Mouse (Mus musculus) liver, embryonic 13.5 days (tissue): ENCODE data around the gene Ptprg. TPM values are rescaled to one million over a fixed set of nuclear protein-coding genes. Genes with fewer than 3 reads are reported as not detected.

Experiments
- ATAC-seq: fragments of 200-750 bp; cut with Nextera tagmentation; 2 replicates; pipeline ENCODE4 v1.8.0; 2017; ENCODE audit warnings: low read depth, mild to moderate bottlenecking, moderate number of reproducible peaks, moderate library complexity
- DNase-seq: peaks from one replicate; pipeline ENCODE4 v3.0.0; 2022
- H3K27ac ChIP-seq: fragments of 300-500 bp; sonication (generic); 2 replicates; pipeline ENCODE4 v1.5.1; 2015; ENCODE audit warnings: moderate library complexity, mild to moderate bottlenecking, inconsistent platforms
- H3K27me3 ChIP-seq: fragments of 300-500 bp; sonication (generic); 2 replicates; pipeline ENCODE4 v1.6.1; 2015; ENCODE audit warnings: mild to moderate bottlenecking, inconsistent platforms
- H3K36me3 ChIP-seq: fragments of 300-500 bp; sonication (generic); 2 replicates; pipeline ENCODE4 v1.6.1; 2015; ENCODE audit warnings: mild to moderate bottlenecking, inconsistent platforms
- H3K4me1 ChIP-seq: fragments of 300-500 bp; sonication (generic); replicated peaks from 2 replicates; pipeline ENCODE4 v1.6.1; 2015; ENCODE audit warnings: inconsistent platforms
- H3K4me2 ChIP-seq: fragments of 300-500 bp; sonication (generic); 2 replicates; pipeline ENCODE4 v1.6.1; 2015; ENCODE audit warnings: inconsistent platforms, mild to moderate bottlenecking, moderate library complexity
- H3K4me3 ChIP-seq: fragments of 300-500 bp; sonication (generic); replicated peaks from 2 replicates; pipeline ENCODE4 v1.5.1; 2015; ENCODE audit warnings: mild to moderate bottlenecking, inconsistent platforms
- H3K9ac ChIP-seq: fragments of 300-500 bp; sonication (generic); 2 replicates; pipeline ENCODE4 v1.6.1; 2015; ENCODE audit warnings: mild to moderate bottlenecking, inconsistent platforms
- H3K9me3 ChIP-seq: fragments of 300-500 bp; sonication (generic); replicated peaks from 2 replicates; pipeline ENCODE4 v1.6.1; 2016; ENCODE audit warnings: inconsistent platforms
- WGBS: fragments of 180-500 bp; shearing (Covaris S2); methylation state at CpG from one replicate; pipeline ENCODE4 v1.1.7; 2015; ENCODE audit not compliant: insufficient replicate concordance; 5-methylcytosine and 5-hydroxymethylcytosine counted together
- polyA plus RNA-seq: library from polyadenylated mRNA; unstranded; fragments of >200 nt; fragmentation: Nextera tagmentation; extraction: Ambion mirVana; gene quantifications from 2 replicates; pipeline ENCODE4 v1.2.1, GENCODE M21; 2015

Gene Ptprg
- polyA plus RNA-seq, 1 experiment from 2014 or later, result 1.5 TPM

- ATAC-seq, result no peak
- Histone ChIP-seq H3K4me3 (no peak overlapping the region), H3K9me3 (no peaks in the 10 kb centered on the region), H3K27ac (no peak overlapping the region), H3K4me2 (no peak overlapping the region), H3K9ac (no peak overlapping the region), H3K36me3 (no peaks in the 10 kb centered on the region), H3K27me3 (no peaks in the 10 kb centered on the region), H3K4me1 (no peaks in the 10 kb centered on the region)
- 66% methylated on average over 9 of the region's 9 CpGs for WGBS
- no peak for DNase-seq
Observed at GRCm38 (mm10) chr14:11710410-11711122, 157.2 kb downstream of the Ptprg start.

- 80% methylated on average over 6 of the region's 6 CpGs for WGBS
- Histone ChIP-seq H3K4me3 (no peak overlapping the region), H3K4me2 (no peak overlapping the region), H3K27ac (no peak overlapping the region), H3K36me3 (no peaks in the 10 kb centered on the region), H3K27me3 (no peaks in the 10 kb centered on the region), H3K4me1 (no peaks in the 10 kb centered on the region), H3K9me3 (no peaks in the 10 kb centered on the region), H3K9ac (no peak overlapping the region)
- ATAC-seq (no peak), DNase-seq (no peak)
Observed at GRCm38 (mm10) chr14:11712146-11712545, 158.8 kb downstream of the Ptprg start.

- WGBS, result 64% methylated on average over 3 of the region's 3 CpGs
Observed at GRCm38 (mm10) chr14:11716230-11716629, 162.9 kb downstream of the Ptprg start.

GRCm38 (mm10) chr14:11718201-11718600 lies 164.9 kb downstream of the Ptprg start:
- H3K36me3 ChIP-seq, result no peaks in the 10 kb centered on the region
- H3K27ac ChIP-seq, result no peak overlapping the region
- whole genome bisulfite sequencing, result 62% methylated on average over 4 of the region's 4 CpGs
- no peak overlapping the region for H3K4me3 ChIP-seq
- H3K9me3 ChIP-seq, result no peaks in the 10 kb centered on the region
- H3K27me3 ChIP-seq, result no peaks in the 10 kb centered on the region
- no peaks in the 10 kb centered on the region for H3K4me1 ChIP-seq
- ATAC-seq, result no peak
- no peak overlapping the region for H3K4me2 ChIP-seq
- no peak overlapping the region for H3K9ac ChIP-seq
- no peak for DNase-seq

More at GRCm38 (mm10) chr14:11716230-11716629, 162.9 kb downstream of the Ptprg start:
- DNase-seq, result no peak
- Histone ChIP-seq H3K36me3 (no peaks in the 10 kb centered on the region), H3K9me3 (no peaks in the 10 kb centered on the region), H3K4me1 (no peaks in the 10 kb centered on the region), H3K9ac (no peak overlapping the region), H3K27me3 (no peaks in the 10 kb centered on the region), H3K4me3 (no peak overlapping the region), H3K4me2 (no peak overlapping the region), H3K27ac (no peak overlapping the region)
- ATAC-seq, result no peak

GRCm38 (mm10) chr14:11719259-11719658 lies 165.9 kb downstream of the Ptprg start:
- ATAC-seq, result no peak
- DNase-seq, result no peak

GRCm38 (mm10) chr14:11722101-11722500 lies 168.8 kb downstream of the Ptprg start:
- Histone ChIP-seq H3K27ac (no peak overlapping the region), H3K4me3 (no peak overlapping the region), H3K36me3 (no peaks in the 10 kb centered on the region), H3K4me1 (no peaks in the 10 kb centered on the region), H3K9ac (no peak overlapping the region), H3K27me3 (no peaks in the 10 kb centered on the region), H3K9me3 (no peaks in the 10 kb centered on the region), H3K4me2 (no peak overlapping the region)
- 55% methylated on average over 5 of the region's 5 CpGs for WGBS
- no peak for ATAC-seq
- DNase-seq, result no peak

More at GRCm38 (mm10) chr14:11719259-11719658, 165.9 kb downstream of the Ptprg start:
- Histone ChIP-seq H3K9me3 (no peaks in the 10 kb centered on the region), H3K9ac (no peak overlapping the region), H3K4me1 (no peaks in the 10 kb centered on the region), H3K4me2 (no peak overlapping the region), H3K27ac (no peak overlapping the region), H3K27me3 (no peaks in the 10 kb centered on the region), H3K36me3 (no peaks in the 10 kb centered on the region), H3K4me3 (no peak overlapping the region)
- 66% methylated on average over 7 of the region's 7 CpGs for WGBS

GRCm38 (mm10) chr14:11723876-11724275 lies 170.5 kb downstream of the Ptprg start:
- H3K9me3 ChIP-seq, result no peaks in the 10 kb centered on the region

GRCm38 (mm10) chr14:11731223-11731920 lies 178.0 kb downstream of the Ptprg start:
- H3K36me3 ChIP-seq, result no peaks in the 10 kb centered on the region
- H3K4me1 ChIP-seq, result no peaks in the 10 kb centered on the region
- no peak overlapping the region for H3K4me2 ChIP-seq
- WGBS, result 39% methylated on average over 7 of the region's 7 CpGs
- ATAC-seq, result no peak
- DNase-seq, result no peak
- no peak overlapping the region for H3K4me3 ChIP-seq
- no peak overlapping the region for H3K9ac ChIP-seq
- H3K27me3 ChIP-seq, result no peaks in the 10 kb centered on the region
- no peaks in the 10 kb centered on the region for H3K9me3 ChIP-seq
- no peak overlapping the region for H3K27ac ChIP-seq

More at GRCm38 (mm10) chr14:11723876-11724275, 170.5 kb downstream of the Ptprg start:
- no peak overlapping the region for H3K4me2 ChIP-seq
- no peak overlapping the region for H3K9ac ChIP-seq
- ATAC-seq (no peak), DNase-seq (no peak)
- no peak overlapping the region for H3K4me3 ChIP-seq
- no peaks in the 10 kb centered on the region for H3K27me3 ChIP-seq
- H3K36me3 ChIP-seq, result no peaks in the 10 kb centered on the region
- no peak overlapping the region for H3K27ac ChIP-seq
- 63% methylated on average over 7 of the region's 7 CpGs for WGBS
- no peaks in the 10 kb centered on the region for H3K4me1 ChIP-seq

GRCm38 (mm10) chr14:11732376-11732775 lies 179.0 kb downstream of the Ptprg start:
- Histone ChIP-seq H3K27me3 (no peaks in the 10 kb centered on the region), H3K4me2 (no peak overlapping the region), H3K4me3 (no peak overlapping the region), H3K4me1 (no peaks in the 10 kb centered on the region), H3K9ac (no peak overlapping the region), H3K27ac (no peak overlapping the region), H3K36me3 (no peaks in the 10 kb centered on the region), H3K9me3 (no peaks in the 10 kb centered on the region)
- DNase-seq (no peak), ATAC-seq (no peak)

GRCm38 (mm10) chr14:11743726-11744125 lies 190.4 kb downstream of the Ptprg start:
- 78% methylated on average over 1 of the region's 1 CpGs for WGBS
- no peaks in the 10 kb centered on the region for H3K27me3 ChIP-seq
- no peak overlapping the region for H3K9ac ChIP-seq
- no peak overlapping the region for H3K4me3 ChIP-seq
- no peak overlapping the region for H3K4me2 ChIP-seq
- no peak overlapping the region for H3K27ac ChIP-seq
- no peaks in the 10 kb centered on the region for H3K4me1 ChIP-seq
- DNase-seq (no peak), ATAC-seq (no peak)
- no peaks in the 10 kb centered on the region for H3K36me3 ChIP-seq
- H3K9me3 ChIP-seq, result no peaks in the 10 kb centered on the region

GRCm38 (mm10) chr14:11752678-11753077 lies 199.3 kb downstream of the Ptprg start:
- Histone ChIP-seq H3K27me3 (no peaks in the 10 kb centered on the region), H3K4me1 (no peaks in the 10 kb centered on the region), H3K27ac (no peak overlapping the region), H3K36me3 (no peaks in the 10 kb centered on the region), H3K4me3 (no peak overlapping the region), H3K4me2 (no peak overlapping the region), H3K9ac (no peak overlapping the region), H3K9me3 (no peaks in the 10 kb centered on the region)
- ATAC-seq (no peak), DNase-seq (no peak)
- WGBS, result 80% methylated on average over 8 of the region's 8 CpGs

GRCm38 (mm10) chr14:11754656-11755055 lies 201.3 kb downstream of the Ptprg start:
- 51% methylated on average over 4 of the region's 4 CpGs for WGBS
- H3K4me1 ChIP-seq, result no peaks in the 10 kb centered on the region
- no peak overlapping the region for H3K4me3 ChIP-seq
- H3K9ac ChIP-seq, result no peak overlapping the region
- H3K27me3 ChIP-seq, result no peaks in the 10 kb centered on the region
- DNase-seq (no peak), ATAC-seq (no peak)
- H3K36me3 ChIP-seq, result no peaks in the 10 kb centered on the region
- H3K27ac ChIP-seq, result no peak overlapping the region
- no peaks in the 10 kb centered on the region for H3K9me3 ChIP-seq
- no peak overlapping the region for H3K4me2 ChIP-seq
